Mouse (Mus musculus) kidney, adult 2 months (tissue): ENCODE data around the gene Ufl1.

Source experiments
- CTCF ChIP-seq: fragments of 200-500 bp; conservative IDR thresholded peaks from 2 replicates; pipeline ENCODE4 v1.5.1; 2011; ENCODE audit warnings: low read depth, mild to moderate bottlenecking, control low read depth, low read length, moderate library complexity, mixed read lengths; ENCODE audit not compliant: insufficient read depth, insufficient read length
- POLR2A ChIP-seq: fragments of 200-500 bp; IDR thresholded peaks from one replicate; pipeline ENCODE4 v1.6.1; 2011; ENCODE audit warnings: low read depth, low read length, control low read depth

GRCm38 (mm10) chr4:25271926-25272325 lies 9.7 kb downstream of the Ufl1 start:
- TF ChIP-seq CTCF = no peak
- no peak for TF ChIP-seq POLR2A
